Mouse (Mus musculus): Measurements from ENCODE around the gene Traf3ip2.

Gene Traf3ip2

DNA sequence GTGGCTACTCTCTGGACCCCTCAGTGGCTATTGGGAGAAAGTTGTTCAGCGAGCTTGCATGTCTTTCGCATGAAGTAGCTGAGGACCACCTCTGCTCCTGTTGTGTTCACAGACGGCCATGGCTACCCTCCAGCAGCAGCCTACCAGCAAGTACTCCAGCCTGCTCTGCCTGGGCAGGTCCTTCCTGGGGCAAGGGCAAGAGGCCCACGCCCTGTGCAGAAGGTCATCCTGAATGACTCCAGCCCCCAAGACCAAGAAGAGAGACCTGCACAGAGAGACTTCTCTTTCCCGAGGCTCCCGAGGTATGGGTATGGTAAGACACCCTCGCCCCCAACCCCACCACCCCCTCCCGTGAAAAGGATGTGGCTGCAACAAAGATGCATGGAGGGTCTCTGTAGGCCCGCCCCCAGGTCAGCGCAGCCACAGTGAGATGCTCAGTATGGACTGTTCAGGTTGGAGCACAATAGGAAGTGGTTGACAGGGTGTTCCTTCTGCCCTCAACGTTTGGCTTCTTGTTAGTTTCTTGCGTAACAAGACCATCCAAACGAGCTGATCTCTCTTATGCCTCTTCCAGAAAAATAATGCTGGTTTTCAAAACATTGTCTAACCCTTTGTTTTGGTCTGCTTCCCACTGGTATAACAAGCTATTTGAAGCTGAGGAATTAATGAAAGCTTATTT, 21.8 kb downstream of the Traf3ip2 start:
- DNase-seq: no peak

- no peak for DNase-seq
Measured at GRCm38 (mm10) chr10:39638862-39639261, 26.1 kb downstream of the Traf3ip2 start.

DNA sequence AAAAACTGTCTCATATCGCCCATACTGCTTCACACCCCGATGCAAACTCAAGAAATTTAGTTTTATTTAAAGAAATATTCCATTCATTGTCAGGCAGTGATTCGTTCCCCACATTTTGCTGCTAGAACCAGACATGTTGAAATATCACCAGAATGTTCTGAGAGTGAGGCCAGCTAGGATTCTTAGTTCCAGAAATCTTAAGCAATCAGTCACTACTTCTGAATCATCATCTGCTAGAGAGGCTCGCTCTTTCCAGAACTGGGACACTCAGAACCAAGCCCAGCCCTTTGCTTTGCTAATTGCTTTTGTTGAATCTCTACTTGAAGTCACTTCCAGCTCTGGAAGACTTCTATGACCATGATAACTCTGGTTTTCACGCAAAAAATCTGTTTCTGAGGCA, 27.0 kb downstream of the Traf3ip2 start:
- DNase-seq: no peak

DNA sequence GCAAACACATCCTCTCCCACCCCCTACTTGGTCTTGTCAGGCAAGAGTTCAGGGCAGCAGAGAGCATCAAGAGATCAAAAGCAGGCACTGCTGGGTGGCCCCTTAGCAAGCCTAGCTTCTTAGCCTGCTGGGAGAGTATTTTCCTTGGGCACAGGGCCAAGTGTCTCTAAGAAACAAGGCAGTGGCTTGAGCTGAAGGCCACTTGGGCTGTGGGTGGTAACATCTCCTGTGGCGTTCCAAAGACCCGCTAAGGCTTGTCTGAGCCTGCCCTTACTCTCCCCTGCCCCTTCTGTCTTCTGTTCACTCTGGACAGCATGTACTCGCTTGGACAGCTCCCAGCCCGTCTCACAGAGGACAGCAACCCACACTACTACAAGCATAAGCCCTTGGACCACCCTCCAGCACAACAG, 28.1 kb downstream of the Traf3ip2 start:
- DNase-seq: no peak

GRCm38 (mm10) chr10:39645789-39646628, 33.3 kb downstream of the Traf3ip2 start:
- DNase-seq: no peak

GRCm38 (mm10) chr10:39646629-39647019, 33.9 kb downstream of the Traf3ip2 start:
- DNase-seq: peak; percentile 72

GRCm38 (mm10) chr10:39647118-39647517, 34.4 kb downstream of the Traf3ip2 start:
- no peak for DNase-seq

GRCm38 (mm10) chr10:39648278-39648677, 35.5 kb downstream of the Traf3ip2 start:
- peak; percentile 73 for DNase-seq

DNA sequence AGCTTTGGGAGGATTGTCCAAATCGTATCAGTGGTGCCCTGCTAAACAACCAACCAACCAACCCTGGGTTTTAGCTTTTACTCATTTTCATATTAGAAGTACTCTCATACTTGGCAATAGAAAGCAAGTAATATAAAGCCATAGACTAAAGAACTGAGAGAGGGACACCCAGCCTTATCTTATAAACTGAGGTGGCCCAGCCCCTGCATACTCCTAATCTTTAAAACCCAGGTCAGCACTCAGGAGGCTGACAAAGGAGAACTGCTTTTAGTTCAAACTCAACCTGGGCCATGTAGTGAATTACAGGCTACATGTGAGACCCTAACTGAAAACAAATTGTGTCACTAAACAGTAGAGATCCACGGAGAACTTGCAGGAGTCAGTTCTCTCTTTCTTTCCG, 36.8 kb downstream of the Traf3ip2 start:
- no peak for DNase-seq

GRCm38 (mm10) chr10:39650316-39650715, 37.6 kb downstream of the Traf3ip2 start:
- DNase-seq: no peak

GRCm38 (mm10) chr10:39654001-39654416, 41.3 kb downstream of the Traf3ip2 start:
- no peak for DNase-seq

DNA sequence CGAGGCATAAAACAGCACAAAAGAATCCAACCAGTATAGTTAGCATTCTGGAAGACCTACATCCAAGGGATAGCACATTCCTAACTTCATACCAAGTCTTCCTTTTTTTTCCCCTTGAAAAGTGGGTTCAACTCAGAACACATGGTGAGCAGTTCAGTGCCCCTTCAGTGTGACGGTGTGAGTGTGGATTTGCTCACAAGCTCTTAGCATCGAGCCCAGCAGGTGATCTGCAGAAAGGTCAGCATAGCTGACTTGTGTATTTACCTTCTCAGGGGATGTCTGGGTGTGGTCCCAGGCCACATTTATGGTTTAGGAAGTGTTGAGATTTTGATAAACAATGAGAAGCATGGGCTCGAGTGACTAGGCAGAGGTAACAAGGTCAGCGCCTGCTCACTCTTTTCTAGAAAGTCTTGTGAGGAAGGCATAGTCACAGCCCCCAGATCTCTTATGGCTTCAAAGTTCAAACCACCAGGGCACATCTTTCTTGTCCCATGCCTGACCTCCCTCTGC, 46.2 kb downstream of the Traf3ip2 start:
- no peak for DNase-seq

DNA sequence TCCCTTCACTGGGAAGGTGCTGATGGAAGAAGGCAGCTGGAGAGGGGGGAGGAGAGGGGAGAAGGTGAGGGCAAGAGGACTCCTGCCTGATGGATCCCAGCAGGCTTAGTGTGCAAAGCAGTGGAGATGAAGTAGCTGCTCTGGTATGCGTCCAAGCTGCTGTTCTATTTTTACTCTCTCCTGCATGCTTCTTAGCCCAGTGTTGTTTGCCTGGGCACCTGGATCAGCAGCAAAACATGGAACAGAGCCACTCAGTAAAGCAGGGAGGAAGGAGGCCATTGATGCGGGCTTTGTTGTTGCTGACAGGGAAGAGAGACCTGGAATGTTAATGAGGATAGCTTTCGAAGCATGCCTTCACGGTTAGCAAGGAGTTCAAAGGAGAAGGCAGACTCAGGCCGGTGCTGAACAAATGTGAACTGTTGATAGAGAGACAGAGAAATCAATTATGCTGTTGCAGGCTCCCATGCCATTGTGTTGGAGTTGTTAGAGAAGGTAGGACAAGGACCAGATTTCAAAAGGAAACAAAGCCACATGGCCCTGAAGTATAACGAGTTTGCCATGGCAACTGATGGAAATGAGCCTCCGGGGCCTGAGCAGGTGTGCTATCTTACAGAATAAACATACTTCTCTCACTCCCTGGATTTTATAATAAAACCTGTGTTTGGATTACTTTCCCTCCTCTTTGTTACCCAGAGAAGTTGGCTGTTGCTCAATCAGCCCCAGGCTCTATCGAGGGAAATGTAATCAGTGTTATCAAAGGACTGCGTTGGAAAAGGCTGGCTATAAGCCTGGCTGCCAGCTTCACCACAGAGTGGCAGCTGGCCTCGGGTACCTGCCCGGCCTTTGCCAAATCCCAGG, 46.9 kb downstream of the Traf3ip2 start:
- DNase-seq: peak; percentile 48

DNA sequence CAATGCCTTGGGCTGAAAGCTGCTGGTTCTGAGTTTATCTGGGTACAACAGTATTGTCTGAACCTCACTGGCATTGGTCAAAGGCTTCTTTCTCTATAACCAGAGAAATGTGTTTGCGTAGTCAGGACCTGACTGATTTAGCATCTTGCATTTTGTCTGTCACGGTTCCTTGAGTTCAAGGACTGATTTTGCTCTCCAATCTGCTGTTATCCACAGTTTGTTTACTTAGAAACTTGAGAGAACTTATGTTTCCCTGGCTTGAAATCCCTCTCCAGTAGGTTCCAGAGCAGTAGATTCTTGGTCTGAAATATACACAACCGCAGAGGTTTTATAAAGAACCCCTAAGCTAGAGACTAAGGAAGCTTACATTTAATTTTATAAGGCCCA, 47.5 kb downstream of the Traf3ip2 start:
- no peak for DNase-seq

DNA sequence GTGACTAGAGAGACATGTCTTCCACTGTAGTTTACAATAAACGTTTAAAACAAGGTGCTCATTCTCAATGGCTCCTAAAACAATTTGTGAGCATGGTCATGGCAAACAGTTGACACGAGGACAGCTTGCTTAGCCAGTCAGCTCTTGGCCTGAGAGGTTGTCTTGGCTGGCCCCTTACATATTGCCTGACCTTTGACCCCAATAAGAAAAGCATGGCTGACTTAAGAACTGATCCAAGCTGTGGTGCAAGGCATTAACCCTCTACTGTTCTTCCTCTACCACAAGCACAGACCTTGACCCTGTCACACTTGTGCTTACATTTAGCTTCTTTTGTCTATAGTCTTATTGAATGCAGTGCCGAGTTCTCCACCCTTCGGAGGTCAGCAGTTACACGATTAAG, 48.0 kb downstream of the Traf3ip2 start:
- no peak for DNase-seq

- peak; percentile 46 for DNase-seq
Measured at GRCm38 (mm10) chr10:39665071-39665502, 52.4 kb downstream of the Traf3ip2 start.

GRCm38 (mm10) chr10:39666027-39666426, 53.3 kb downstream of the Traf3ip2 start:
- DNase-seq: no peak

DNA sequence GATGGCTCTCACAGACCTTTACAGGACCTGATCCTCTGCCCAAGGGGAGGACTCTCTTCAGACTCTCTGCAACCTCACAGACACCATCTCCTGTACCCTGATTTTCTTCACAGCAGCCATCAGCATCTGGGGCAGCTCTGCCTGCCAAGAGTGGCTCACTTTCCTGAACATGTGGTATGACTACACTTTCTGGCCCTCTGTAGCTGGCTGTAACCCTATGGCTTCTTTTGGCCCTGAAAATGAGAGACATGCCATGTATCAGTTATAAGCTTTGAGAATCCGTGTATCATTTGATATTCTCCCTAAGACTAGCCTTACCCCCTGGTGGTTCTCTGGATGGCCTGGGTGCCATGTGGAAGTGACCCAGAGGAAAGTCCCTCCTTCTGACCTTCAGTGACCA, 58.7 kb downstream of the Traf3ip2 start:
- no peak for DNase-seq

DNA sequence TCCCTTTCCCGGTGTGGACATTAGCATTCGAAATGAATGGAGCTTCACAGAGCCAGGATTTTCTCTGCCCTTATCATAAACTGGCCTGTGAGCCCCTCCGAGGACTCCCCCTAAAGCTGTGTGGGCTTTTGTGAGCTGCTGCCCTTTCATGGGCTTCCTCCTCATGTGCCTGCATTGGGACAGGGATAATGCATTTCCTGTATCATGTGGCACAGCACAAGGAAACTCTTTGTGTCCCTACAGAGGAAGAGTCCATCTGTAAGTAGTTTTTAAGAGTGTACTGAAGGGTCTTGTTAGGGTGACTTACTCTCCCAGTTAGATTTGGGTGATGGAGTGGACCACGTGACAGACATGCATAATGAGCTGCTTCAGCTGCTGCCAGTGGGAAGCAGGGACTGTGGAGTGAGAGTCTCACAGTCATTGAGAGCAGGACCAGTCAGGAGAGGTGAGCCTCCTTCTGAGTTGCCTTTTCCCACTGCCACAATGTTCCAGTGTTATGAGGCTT, 59.9 kb downstream of the Traf3ip2 start:
- no peak for DNase-seq

- DNase-seq: no peak
Measured at GRCm38 (mm10) chr10:39674106-39674505, 61.4 kb downstream of the Traf3ip2 start.

DNA sequence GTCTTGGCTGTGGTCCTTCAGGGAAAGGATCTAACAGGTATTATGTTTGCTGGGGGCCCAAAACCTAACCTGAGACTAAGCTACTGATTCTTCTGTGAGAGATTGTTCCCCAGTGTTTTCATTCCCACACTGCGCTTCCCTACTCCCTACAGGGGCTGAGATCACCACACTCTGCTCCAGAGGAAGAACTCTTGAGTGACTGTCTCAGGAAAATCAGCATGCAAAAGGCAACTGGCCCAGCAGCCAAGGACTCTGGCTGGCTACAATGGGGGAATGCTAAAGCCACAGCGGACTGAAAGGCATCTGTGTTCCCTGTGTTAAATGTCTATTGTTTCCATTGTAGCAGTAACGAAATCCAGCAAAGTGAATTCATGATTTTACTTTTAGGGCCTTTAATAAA, 62.0 kb downstream of the Traf3ip2 start:
- DNase-seq: no peak

DNA sequence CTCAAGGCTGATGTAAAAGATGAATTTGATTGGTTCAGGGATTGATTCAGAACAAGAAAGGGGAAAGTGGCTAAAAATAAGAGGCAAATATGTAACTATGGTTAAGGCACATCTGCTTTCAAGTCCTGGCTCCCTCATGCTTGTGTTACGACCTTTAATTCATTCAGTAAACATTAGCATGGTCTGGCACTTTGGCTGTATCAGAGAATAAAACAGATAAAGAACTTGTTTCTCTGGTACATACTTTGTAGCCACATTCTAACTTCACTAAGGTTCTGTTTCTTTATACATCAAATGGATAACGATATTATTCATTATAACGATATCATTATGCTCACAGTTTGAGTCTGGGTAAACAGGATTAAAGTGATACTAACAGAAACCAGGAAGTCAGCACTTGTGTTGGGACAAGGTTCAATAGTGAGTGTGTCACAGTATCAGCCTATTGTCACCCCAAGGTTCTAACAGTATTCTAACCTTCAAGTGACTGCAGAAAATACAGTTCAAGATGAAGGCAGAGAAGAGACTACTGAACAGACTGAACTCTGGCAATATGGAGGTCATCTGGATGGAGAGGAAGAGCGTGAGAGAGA, 65.6 kb downstream of the Traf3ip2 start:
- no peak for DNase-seq

- DNase-seq: no peak
Measured at GRCm38 (mm10) chr10:39681014-39681413, 68.3 kb downstream of the Traf3ip2 start.

Data from cerebellum, adult 11 months (tissue).